Mouse (Mus musculus): ENCODE measurements around the gene Itgb7.

GRCm38 (mm10) chr15:102192271-102192812 lies 39.4 kb downstream of the Itgb7 start:
- no peak for TF ChIP-seq CTCF (IDR thresholded peaks at IDR 0.05)
- TF ChIP-seq EP300 (IDR thresholded peaks at IDR 0.05) = no peak
